Mouse (Mus musculus) layer of hippocampus, adult 8-10 months (tissue): ENCODE results near the gene Dand5. TPM values are rescaled to one million over a fixed set of nuclear protein-coding genes. Genes with fewer than 3 reads are reported as not detected.

Experiments
- DNase-seq, 2 experiments: peaks; one replicate each; pipeline ENCODE4 v3.0.0; 2022; ENCODE audit warnings: low spot score in 2 of 2
- total RNA-seq, 4 experiments: library from RNA; stranded (reverse); gene quantifications; 2 replicates each; pipeline ENCODE4 v1.2.4; 2022

The Dand5 gene
- total RNA-seq, 4 experiments from 2014 or later, result 8.4 to 10.5 (median 8.9) TPM

DNA sequence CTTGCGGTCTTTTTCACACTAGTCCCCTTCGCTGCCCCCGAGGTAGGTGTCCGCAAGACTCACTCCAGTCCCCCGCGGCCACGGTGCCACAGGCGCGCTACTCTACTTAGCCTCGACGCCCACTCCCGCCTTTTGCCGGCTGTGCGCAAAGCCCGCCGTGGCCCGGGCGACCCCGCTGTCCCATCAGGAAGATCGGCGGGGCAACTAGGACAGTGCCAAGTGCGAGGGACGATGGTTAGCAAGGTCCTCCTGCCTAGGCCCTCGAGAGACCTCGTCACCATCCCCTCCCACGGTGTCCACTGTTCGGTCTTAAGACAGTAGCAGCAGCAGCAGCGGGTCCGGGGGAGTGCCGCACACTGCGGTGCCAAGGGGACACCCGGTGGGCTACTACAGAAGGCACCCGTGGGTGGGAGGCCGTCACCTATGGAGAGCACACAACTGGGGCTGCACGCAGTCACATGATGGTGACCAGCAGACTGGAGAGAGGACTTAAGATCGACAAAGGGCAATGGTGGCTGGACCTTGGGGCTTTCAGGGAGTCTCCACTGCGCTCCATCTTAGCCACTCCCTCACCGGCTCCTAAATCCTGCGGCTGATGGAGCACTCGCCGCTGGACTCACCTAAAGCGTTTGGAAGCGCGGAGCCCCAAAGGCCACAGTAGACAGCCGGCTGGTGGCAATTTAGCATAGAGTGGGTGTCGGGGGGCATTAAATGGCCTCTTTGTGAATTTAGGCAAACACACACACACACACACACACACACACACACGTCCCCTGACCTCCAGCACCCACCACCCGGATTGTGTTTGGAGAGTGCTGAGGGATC, 37.7 kb downstream of the Dand5 start:
- no peak for DNase-seq

- peak in 1 of 2 experiments; percentile 31 for DNase-seq
Measured at GRCm38 (mm10) chr8:84783919-84784581, 38.6 kb downstream of the Dand5 start.

DNA sequence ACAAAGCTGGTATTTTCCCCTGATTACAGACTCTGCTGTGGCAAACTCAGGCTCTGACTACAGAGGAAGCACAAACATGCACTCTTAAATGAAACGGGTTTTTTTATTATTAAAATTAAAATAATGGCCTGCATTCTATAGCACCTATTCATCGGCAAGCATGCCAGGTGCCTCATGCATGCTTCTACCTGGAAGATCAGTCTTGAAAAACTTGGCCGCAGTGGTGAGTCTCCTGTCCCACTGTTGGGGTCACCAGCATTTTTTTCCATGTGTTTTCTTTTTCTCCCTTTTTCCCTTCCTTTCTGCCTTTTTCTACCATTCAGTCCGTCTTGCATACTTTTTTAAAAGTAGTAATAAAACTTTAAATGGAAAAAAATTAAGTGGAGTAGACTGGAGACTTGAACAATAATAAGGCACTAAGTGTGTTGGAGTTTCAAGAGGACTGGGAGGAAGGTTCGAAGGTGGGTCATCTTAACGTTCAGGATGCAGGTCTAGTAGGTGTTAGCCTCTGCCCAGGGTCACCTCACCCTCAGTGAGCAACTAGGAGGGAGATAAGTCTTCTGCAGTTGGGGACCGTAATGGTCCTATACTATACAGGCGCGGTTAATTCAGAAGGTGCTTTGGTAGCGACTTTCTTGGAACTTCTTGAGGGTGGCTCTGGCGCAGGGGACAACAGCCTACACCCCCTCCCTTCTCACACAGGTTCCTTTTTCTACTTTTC, 39.3 kb downstream of the Dand5 start:
- no peak for DNase-seq

GRCm38 (mm10) chr8:84782680-84783079, 39.9 kb downstream of the Dand5 start:
- peak in 1 of 2 experiments; percentile 42 for DNase-seq

DNA sequence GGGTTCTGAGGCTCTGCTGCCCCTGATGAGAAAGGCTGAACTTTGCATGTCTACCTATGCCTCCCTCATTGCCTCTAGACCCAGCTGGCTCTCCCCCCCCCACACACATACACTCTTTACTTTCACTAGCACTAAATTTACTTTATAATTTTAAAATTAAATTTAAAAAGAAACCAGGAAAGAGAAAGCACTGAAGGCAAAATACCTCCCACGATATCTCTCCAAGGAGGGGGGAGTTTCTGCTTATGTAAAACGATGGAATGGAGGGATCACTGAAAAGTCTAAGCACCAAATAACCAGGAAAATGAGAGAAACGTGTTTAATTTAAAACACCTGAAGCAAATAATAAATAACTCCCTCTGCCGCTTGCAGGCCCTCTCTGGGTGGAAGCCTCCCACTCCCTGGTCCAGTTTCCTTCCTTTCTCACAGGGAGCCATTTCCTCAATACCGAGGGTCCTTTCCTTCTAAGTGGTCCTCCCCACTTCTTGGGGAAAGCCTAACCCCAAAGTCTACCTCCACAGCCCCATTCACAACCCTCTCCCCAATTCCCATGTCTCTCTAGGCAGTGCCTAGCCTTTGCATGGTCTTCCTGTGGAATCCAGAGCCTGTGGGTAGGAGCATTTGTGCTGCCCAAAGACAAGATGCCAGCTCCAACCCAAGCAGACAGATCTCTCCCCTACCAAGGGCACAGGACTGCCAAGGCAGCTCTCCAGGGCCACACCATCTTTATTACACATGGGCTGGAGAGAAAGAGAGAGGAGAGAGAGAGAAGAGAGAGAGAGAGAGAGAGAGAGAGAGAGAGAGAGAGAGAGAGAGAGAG, 40.7 kb downstream of the Dand5 start:
- no peak for DNase-seq

- no peak for DNase-seq
Measured at GRCm38 (mm10) chr8:84780949-84781680, 41.5 kb downstream of the Dand5 start.

DNA sequence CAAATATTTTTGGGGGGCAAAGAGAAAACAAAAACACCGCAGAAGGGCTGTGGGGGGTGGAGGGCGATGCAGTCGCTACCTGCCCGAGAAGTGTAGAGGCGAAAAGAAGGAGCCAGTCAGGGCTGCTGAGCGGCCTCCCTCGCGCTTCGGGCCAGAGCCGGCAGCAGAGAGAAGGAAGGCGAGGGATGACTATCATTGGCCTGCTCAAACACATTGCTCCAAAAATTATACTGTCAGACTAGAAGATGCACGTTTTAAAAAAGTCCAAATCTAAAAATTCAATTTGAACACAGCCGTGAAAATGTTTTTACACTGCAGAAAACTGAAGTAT, 42.4 kb downstream of the Dand5 start:
- no peak for DNase-seq

- DNase-seq, result no peak
Measured at GRCm38 (mm10) chr8:84779519-84780224, 43.0 kb downstream of the Dand5 start.

- DNase-seq, result no peak
Measured at GRCm38 (mm10) chr8:84778638-84779380, 43.8 kb downstream of the Dand5 start.

GRCm38 (mm10) chr8:84777899-84778637, 44.6 kb downstream of the Dand5 start:
- no peak for DNase-seq

GRCm38 (mm10) chr8:84776569-84776968, 46.1 kb downstream of the Dand5 start:
- no peak for DNase-seq

GRCm38 (mm10) chr8:84775621-84776113, 47.0 kb downstream of the Dand5 start:
- DNase-seq, result no peak

GRCm38 (mm10) chr8:84775105-84775591, 47.5 kb downstream of the Dand5 start:
- peak; percentile 75 to 78 for DNase-seq

GRCm38 (mm10) chr8:84774473-84774911, 48.1 kb downstream of the Dand5 start:
- DNase-seq, result peak in 1 of 2 experiments; percentile 77

DNA sequence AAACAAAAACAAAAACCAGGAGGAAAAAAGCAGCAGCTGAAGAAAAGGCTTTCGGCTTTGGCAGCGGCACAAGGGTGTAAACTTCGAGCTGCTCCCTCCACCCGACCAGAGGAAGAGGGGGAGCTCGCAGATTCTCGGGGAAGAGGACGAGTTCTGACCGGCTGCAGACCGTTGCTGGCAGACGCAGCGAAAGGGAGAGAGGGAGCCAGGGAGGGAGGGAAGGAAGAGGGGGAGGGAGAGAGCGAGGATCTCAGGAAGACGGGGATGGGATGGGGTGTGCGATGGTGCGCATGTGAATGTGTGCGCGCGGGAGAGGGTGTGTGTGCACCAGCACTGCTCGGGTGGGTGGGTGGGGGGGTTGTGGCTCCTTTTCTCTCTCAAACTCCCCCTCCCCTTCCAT, 48.8 kb downstream of the Dand5 start:
- peak; percentile 84 to 87 for DNase-seq

DNA sequence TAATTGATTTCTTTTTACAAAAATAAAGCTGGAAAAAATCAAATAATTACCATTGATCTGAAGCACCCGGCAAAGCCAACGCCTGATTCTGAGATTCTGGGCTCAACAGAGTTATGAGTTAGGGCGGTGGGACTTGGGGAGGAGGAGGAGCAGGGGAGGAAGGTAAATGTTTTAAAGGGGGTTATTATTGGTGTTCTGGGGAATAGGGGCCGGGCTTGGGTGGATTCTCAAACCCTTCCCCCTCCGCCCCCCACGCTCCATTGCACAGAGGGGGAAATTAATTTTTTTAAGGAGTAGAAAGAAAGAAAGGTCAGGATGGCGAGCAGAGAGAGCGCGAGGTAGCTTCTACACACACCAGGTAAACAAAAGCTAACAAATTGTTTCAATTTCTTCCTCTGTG, 49.3 kb downstream of the Dand5 start:
- DNase-seq, result peak in 1 of 2 experiments; percentile 50

DNA sequence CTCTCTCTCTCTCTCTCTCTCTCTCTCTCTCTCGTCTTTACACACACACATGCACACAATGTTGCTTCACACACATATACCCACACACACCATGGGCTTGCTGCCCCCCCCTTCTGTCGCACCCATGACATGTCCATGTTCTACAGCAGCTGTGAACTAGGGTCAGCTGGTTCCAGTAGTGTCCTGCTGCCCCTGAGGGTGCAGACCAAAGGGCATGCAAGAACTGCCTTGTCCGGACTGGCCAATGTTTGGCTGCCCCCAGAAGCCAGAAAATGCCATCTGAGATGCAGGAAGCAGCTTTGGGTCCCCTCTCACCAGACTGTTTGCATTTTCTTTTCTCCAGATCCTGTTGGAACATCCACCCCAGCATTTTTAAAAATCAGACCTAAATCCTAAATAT, 50.0 kb downstream of the Dand5 start:
- no peak for DNase-seq

GRCm38 (mm10) chr8:84771941-84772378, 50.7 kb downstream of the Dand5 start:
- DNase-seq, result no peak
